Mouse (Mus musculus) liver, embryonic 15.5 days (tissue): ENCODE data around the gene Tubb4b. TPM values are rescaled to one million over a fixed set of nuclear protein-coding genes. Genes with fewer than 3 reads are reported as not detected.

Experiments used
- ATAC-seq: fragments of 200-750 bp; cut with Nextera tagmentation; 2 replicates; pipeline ENCODE4 v1.8.0; 2017; ENCODE audit warnings: moderate number of reproducible peaks, mild to moderate bottlenecking, moderate library complexity; ENCODE audit not compliant: insufficient read depth
- H3K27ac ChIP-seq: fragments of 300-500 bp; sonication (generic); replicated peaks from 2 replicates; pipeline ENCODE4 v1.5.1; 2015; ENCODE audit warnings: mild to moderate bottlenecking, inconsistent platforms
- H3K27me3 ChIP-seq: fragments of 300-500 bp; sonication (generic); 2 replicates; pipeline ENCODE4 v1.6.1; 2015; ENCODE audit warnings: mild to moderate bottlenecking, inconsistent platforms
- H3K36me3 ChIP-seq: fragments of 300-500 bp; sonication (generic); replicated peaks from 2 replicates; pipeline ENCODE4 v1.6.1; 2015; ENCODE audit warnings: moderate library complexity, mild to moderate bottlenecking, inconsistent platforms
- H3K4me1 ChIP-seq: fragments of 300-500 bp; sonication (generic); replicated peaks from 2 replicates; pipeline ENCODE4 v1.6.1; 2015; ENCODE audit warnings: inconsistent platforms
- H3K4me2 ChIP-seq: fragments of 300-500 bp; sonication (generic); 2 replicates; pipeline ENCODE4 v1.6.1; 2015; ENCODE audit warnings: moderate library complexity, mild to moderate bottlenecking, inconsistent platforms
- H3K4me3 ChIP-seq: fragments of 300-500 bp; sonication (generic); replicated peaks from 2 replicates; pipeline ENCODE4 v1.5.1; 2015; ENCODE audit warnings: mild to moderate bottlenecking, inconsistent platforms
- H3K9ac ChIP-seq: fragments of 300-500 bp; sonication (generic); 2 replicates; pipeline ENCODE4 v1.6.1; 2015; ENCODE audit warnings: moderate library complexity, mild to moderate bottlenecking, inconsistent platforms
- H3K9me3 ChIP-seq: fragments of 300-500 bp; sonication (generic); replicated peaks from 2 replicates; pipeline ENCODE4 v1.6.1; 2016; ENCODE audit warnings: inconsistent platforms
- WGBS: fragments of 180-500 bp; shearing (Covaris S2); methylation state at CpG from one replicate; pipeline ENCODE4 v1.1.7; 2015; ENCODE audit warnings: mixed read lengths; ENCODE audit not compliant: insufficient replicate concordance; 5-methylcytosine and 5-hydroxymethylcytosine counted together
- polyA plus RNA-seq: library from polyadenylated mRNA; unstranded; fragments of >200 nt; fragmentation: Nextera tagmentation; extraction: Ambion mirVana; gene quantifications from 2 replicates; pipeline ENCODE4 v1.2.1, GENCODE M21; 2015

Tubb4b gene
- polyA plus RNA-seq, result 695 and 769 TPM in 2 replicates

DNA sequence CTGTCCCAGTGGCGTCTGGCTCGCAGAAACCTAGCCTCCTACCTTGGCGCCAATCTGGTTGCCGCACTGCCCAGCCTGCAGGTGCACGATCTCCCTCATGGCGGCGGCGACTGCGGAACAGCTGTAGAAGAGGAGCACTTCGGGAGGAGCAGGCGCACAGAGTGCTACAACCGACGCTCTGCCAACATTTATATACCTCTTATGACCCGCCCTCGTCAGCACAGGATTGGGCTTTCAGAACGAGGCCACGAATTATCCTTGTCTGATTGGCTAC lies at the start of gene Tubb4b:
Tubb4b (minus strand) TSS at position 211 of the 274 bp plus-strand sequence.
- peaks cover 49% of the 10 kb centered on the region for H3K4me1 ChIP-seq
- H3K27me3 ChIP-seq, result no peaks in the 10 kb centered on the region; the same call in 1 of the 2 replicates
- H3K9ac ChIP-seq, result peak within 1 kb of the TSS; percentile 95
- H3K36me3 ChIP-seq, result peaks cover 27% of the 10 kb centered on the region
- peak within 1 kb of the TSS; percentile 84 for H3K4me2 ChIP-seq
- no peaks in the 10 kb centered on the region for H3K9me3 ChIP-seq
- WGBS, result under 1% methylated on average over 17 of the region's 17 CpGs
- peak within 1 kb of the TSS; percentile 86 for H3K4me3 ChIP-seq
- peak within 1 kb of the TSS; percentile 100 for H3K27ac ChIP-seq
- ATAC-seq, result no peak

- ATAC-seq, result no peak
- Histone ChIP-seq H3K4me3 (peak overlapping the region; percentile 97), H3K9me3 (no peaks in the 10 kb centered on the region), H3K27me3 (no peaks in the 10 kb centered on the region), H3K4me1 (peaks cover 43% of the 10 kb centered on the region), H3K4me2 (peak overlapping the region; percentile 90), H3K27ac (peak overlapping the region; percentile 78; the same call in 1 of the 2 replicates), H3K9ac (peak overlapping the region; percentile 92), H3K36me3 (peaks cover 82% of the 10 kb centered on the region)
- WGBS, result 28% methylated on average over 16 of the region's 16 CpGs
Observed at GRCm38 (mm10) chr2:25273010-25273409, 48.5 kb upstream of the Tubb4b start.

DNA sequence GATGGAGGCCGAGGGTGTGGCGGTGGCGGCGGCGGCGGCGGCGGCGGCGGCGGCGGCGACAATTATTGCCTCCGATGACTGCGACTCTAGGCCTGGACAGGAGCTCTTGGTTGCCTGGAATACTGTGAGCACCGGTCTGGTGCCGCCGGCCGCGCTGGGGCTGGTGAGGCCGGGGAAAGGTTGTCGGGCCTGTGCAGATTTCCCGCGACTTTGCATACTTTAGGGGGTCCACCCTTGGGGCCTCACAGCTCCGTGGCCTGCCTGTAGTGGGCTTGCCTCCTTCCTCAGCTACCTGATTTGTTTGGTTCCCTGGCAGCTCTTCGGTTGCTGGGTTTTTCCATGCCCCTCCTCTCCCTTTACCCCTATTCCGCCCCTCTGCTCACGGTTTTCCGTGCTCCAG lies 48.0 kb upstream of the Tubb4b start:
- under 1% methylated on average over 29 of the region's 29 CpGs for WGBS
- H3K9ac ChIP-seq, result peak overlapping the region; percentile 92
- ATAC-seq, result peak; percentile 43
- H3K27ac ChIP-seq, result peak overlapping the region; percentile 78
- H3K27me3 ChIP-seq, result no peaks in the 10 kb centered on the region
- peak overlapping the region; percentile 97 for H3K4me3 ChIP-seq
- H3K4me2 ChIP-seq, result peak overlapping the region; percentile 90
- H3K9me3 ChIP-seq, result no peaks in the 10 kb centered on the region
- peaks cover 48% of the 10 kb centered on the region for H3K4me1 ChIP-seq
- H3K36me3 ChIP-seq, result peaks cover 82% of the 10 kb centered on the region

- H3K27me3 ChIP-seq, result no peaks in the 10 kb centered on the region
- H3K27ac ChIP-seq, result peak within 1 kb of the TSS; percentile 91
- peak within 1 kb of the TSS; percentile 97 for H3K4me3 ChIP-seq
- peak within 1 kb of the TSS; percentile 92 for H3K9ac ChIP-seq
- H3K4me1 ChIP-seq, result peaks cover 53% of the 10 kb centered on the region
- WGBS, result under 1% methylated on average over 55 of the region's 55 CpGs
- peak; percentile 93 for ATAC-seq
- H3K9me3 ChIP-seq, result no peaks in the 10 kb centered on the region
- H3K36me3 ChIP-seq, result peaks cover 77% of the 10 kb centered on the region
- H3K4me2 ChIP-seq, result peak within 1 kb of the TSS; percentile 90
Observed at GRCm38 (mm10) chr2:25271827-25272511, 47.5 kb upstream of the Tubb4b start, which contains the start of the genes Ssna1 and Anapc2. Gene Ssna1, minus strand, starts transcription at chr2:25272438. Gene Anapc2, plus strand, starts transcription at chr2:25272478.

DNA sequence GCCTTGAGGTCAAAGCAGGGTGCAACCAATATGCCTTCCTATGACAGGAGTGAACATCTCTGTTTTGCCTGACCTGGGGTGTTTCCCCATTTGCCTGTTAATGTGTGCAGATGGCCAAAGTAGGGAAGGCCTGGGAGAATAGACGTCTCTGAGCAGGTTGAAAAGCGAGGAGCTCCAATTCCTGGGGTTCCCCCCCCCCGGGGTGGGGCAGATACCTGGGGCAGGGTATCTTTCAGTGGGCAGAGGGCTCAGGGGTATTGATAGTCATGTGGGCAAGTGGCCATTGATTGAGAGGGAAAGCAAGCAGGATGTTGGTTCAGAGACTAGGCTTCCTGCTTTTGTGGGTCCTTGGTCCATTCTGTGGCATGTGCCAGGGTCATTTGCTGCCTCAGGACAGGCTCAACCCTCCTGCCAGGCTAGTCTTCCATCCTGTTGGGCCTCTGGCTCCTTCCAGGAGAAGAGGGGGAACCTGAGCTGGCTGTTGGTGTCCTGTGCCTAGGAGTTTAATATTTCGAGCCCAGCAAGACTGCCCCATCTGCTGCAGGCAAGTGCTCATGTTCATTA lies 43.3 kb upstream of the Tubb4b start:
- ATAC-seq, result no peak
- Histone ChIP-seq H3K4me1 (peaks cover 79% of the 10 kb centered on the region), H3K9ac (no peak overlapping the region), H3K4me3 (no peak overlapping the region), H3K4me2 (no peak overlapping the region), H3K9me3 (no peaks in the 10 kb centered on the region), H3K27me3 (0 out of 2 replicates have a peak, but pooled peaks cover 3% of the 10 kb centered on the region), H3K27ac (peak overlapping the region; percentile 66), H3K36me3 (peaks cover 39% of the 10 kb centered on the region)
- WGBS, result 67% methylated on average over 4 of the region's 4 CpGs

DNA sequence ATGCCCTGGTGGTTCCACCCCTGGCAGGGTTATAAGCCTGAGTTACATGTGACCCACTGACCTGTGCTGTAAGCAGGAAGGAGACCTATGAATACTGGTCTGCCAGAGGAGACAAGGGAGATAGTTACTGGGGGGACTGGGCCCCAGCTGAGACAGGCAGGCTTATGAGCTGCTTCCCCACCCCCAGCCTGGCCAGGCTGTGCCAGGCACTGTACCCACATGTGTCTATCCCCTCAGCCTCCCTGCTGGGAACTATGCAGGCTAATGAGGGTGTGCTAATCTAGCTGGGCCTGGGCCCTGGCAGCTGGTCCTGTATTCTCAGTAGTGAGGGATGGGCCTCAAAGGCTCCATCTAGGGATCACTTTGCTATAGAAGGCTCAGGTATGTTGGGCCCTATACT lies 42.7 kb upstream of the Tubb4b start:
- no peak for ATAC-seq
- peaks cover 81% of the 10 kb centered on the region for H3K4me1 ChIP-seq
- H3K27ac ChIP-seq, result peak overlapping the region; percentile 66
- H3K36me3 ChIP-seq, result peaks cover 39% of the 10 kb centered on the region
- H3K9ac ChIP-seq, result no peak overlapping the region
- 0 out of 2 replicates have a peak, but pooled peaks cover 3% of the 10 kb centered on the region for H3K27me3 ChIP-seq
- no peak overlapping the region for H3K4me3 ChIP-seq
- 0 out of 2 replicates have a peak overlapping the region, but pooled peaks have one; percentile 100 for H3K4me2 ChIP-seq
- H3K9me3 ChIP-seq, result no peaks in the 10 kb centered on the region

DNA sequence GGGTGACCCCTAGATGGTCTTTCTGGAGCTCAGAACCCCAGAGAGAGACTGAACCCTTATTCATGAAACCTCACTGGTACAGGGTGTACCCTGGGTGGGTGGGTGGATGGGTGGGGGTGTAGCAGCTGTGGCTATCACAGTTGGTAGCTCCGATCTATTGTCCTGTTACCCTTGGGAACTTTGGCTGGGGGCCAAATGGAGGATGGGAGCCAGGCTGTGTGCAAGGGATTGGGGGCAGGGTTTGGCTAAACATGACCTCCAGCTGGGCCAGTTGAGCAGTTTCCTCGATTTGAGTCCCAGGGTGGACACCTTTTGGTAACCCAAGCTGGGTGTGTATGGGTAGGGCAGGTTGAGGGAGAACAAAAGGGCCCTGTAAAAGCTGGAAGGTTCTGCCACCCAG lies 42.2 kb upstream of the Tubb4b start:
- Histone ChIP-seq H3K4me3 (no peak overlapping the region), H3K27me3 (0 out of 2 replicates have a peak, but pooled peaks cover 3% of the 10 kb centered on the region), H3K4me2 (peak overlapping the region; percentile 100), H3K9me3 (no peaks in the 10 kb centered on the region), H3K27ac (peak overlapping the region; percentile 66), H3K4me1 (peaks cover 85% of the 10 kb centered on the region), H3K36me3 (peaks cover 39% of the 10 kb centered on the region), H3K9ac (no peak overlapping the region)
- WGBS, result 36% methylated on average over 2 of the region's 2 CpGs
- no peak for ATAC-seq

GRCm38 (mm10) chr2:25265897-25266656 lies 41.6 kb upstream of the Tubb4b start:
- H3K27ac ChIP-seq, result peak overlapping the region; percentile 66
- 46% methylated on average over 6 of the region's 6 CpGs for WGBS
- no peak for ATAC-seq
- H3K4me2 ChIP-seq, result peak overlapping the region; percentile 100
- H3K4me3 ChIP-seq, result peak overlapping the region; percentile 9; the same call in 1 of the 2 replicates
- H3K9me3 ChIP-seq, result no peaks in the 10 kb centered on the region
- H3K36me3 ChIP-seq, result peaks cover 36% of the 10 kb centered on the region
- 0 out of 2 replicates have a peak, but pooled peaks cover 3% of the 10 kb centered on the region for H3K27me3 ChIP-seq
- peak overlapping the region; percentile 41 for H3K9ac ChIP-seq
- H3K4me1 ChIP-seq, result peaks cover 84% of the 10 kb centered on the region

DNA sequence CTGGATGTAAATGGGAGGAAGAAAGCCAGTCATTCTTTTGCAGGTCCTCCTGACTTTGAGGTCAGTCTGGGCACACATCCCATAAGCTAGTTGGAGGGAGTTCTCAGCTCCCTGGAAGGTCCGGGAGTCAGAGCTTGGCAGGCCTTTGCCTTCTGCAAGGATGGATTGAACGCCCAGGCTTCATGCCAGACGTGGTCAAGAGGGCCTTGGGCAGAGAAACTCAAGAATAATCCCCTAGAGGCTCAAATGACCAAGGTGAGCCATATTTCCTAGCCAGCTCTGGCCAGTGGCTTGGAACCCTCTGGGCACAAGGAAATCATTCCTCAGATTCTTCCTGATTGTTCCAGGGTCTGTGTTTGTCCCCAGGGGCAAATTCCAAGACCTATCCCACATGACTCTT lies 40.3 kb upstream of the Tubb4b start:
- Histone ChIP-seq H3K27ac (no peak overlapping the region), H3K36me3 (peaks cover 23% of the 10 kb centered on the region), H3K27me3 (0 out of 2 replicates have a peak, but pooled peaks cover 3% of the 10 kb centered on the region), H3K9ac (no peak overlapping the region), H3K4me1 (peaks cover 71% of the 10 kb centered on the region), H3K4me2 (peak overlapping the region; percentile 100), H3K9me3 (no peaks in the 10 kb centered on the region), H3K4me3 (no peak overlapping the region)
- ATAC-seq, result no peak
- 64% methylated on average over 3 of the region's 3 CpGs for WGBS

DNA sequence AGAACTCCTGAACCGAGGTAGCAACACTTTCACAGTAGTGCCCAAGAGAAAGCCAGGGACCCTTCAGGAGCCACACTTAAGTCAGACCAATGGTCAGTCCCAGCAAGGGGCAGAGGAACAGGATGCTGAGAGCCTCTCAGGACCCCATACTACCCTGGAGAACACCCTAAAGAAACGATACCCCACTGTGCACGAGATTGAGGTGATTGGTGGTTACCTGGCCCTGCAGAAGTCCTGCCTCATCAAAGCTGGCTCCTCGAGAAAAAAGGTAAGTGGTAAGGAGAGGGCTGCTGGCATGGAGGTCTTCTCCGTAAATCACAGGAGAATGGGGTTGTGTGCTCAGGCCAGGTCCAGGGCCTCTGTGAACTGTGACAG lies 39.8 kb upstream of the Tubb4b start:
- Histone ChIP-seq H3K9ac (no peak overlapping the region), H3K27ac (no peak overlapping the region), H3K4me3 (peak overlapping the region; percentile 87), H3K4me1 (peaks cover 70% of the 10 kb centered on the region), H3K9me3 (no peaks in the 10 kb centered on the region), H3K4me2 (peak overlapping the region; percentile 100), H3K36me3 (peaks cover 18% of the 10 kb centered on the region), H3K27me3 (0 out of 2 replicates have a peak, but pooled peaks cover 3% of the 10 kb centered on the region)
- 62% methylated on average over 5 of the region's 5 CpGs for WGBS
- no peak for ATAC-seq
